Mouse (Mus musculus) lung, postnatal 14 days (tissue): ENCODE data around the gene Fndc5.

Experiments used
- DNase-seq: peaks from one replicate; pipeline ENCODE4 v3.0.0; 2021

The Fndc5 gene

GRCm38 (mm10) chr4:129147552-129148103 lies 10.8 kb downstream of the Fndc5 start:
- no peak for DNase-seq

GRCm38 (mm10) chr4:129149321-129149720 lies 12.5 kb downstream of the Fndc5 start:
- no peak for DNase-seq

DNA sequence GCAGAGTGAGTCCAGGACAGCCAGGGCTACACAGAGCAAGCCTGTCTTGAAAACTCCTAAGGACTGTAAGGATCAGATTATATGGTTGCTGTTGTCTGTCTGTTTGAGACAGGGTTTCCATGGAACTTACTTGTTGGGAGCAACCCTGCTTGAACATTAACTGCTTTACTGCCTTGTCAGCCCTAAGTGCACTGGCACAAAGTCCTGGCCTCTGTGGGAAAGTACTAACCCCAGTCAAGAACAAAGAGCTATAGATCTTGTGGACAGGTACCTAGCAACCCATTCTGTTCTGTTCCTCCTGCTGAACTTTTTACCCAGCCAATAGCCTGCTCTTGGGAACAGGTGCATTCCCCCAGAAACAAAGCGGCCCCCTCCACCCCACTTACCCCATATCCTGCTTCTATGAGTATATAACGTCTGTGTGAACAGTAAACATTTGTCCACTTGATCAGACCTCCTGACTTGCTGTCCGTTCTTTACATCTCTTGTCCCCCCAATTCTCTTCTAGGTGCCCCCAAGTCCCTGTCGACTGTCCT lies 14.5 kb downstream of the Fndc5 start:
- DNase-seq, result no peak

DNA sequence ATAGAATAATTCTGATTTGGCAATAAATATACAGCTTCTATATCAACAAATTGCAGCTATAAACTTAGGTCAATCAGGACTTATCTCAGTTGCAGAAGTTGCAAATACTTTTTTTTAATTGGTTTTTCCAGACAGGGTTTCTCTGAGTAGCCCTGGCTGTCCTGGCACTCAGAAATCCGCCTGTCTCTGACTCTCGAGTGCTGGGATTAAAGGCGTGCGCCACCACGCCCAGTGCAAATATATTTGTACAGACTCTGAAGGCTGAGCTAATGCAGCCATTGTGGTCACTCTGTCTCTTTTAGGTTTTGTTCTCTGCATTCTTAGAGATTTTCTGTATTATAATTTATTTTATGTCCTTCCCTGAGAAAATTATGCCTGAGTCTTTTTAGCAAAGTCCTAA lies 20.7 kb downstream of the Fndc5 start:
- no peak for DNase-seq

GRCm38 (mm10) chr4:129158549-129158948 lies 21.8 kb downstream of the Fndc5 start:
- no peak for DNase-seq

DNA sequence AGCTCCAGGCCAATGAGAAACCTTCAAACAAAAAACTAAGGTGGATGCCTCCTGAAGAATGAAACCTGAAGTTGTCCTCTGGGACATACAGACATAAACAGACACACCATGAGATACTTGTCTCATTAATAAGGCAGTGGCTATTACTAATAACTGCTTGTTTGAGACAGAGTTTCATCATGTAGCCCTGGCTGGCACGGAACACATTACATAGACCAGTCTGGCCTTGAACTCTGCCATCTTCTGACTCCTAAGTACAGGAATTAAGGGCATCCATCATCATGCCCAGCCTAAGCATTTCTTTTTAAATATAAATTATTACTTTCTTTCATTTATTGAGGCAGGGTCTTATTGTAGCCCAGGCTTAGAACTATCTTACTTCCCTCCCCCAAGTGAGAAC lies 24.3 kb downstream of the Fndc5 start:
- DNase-seq, result no peak

DNA sequence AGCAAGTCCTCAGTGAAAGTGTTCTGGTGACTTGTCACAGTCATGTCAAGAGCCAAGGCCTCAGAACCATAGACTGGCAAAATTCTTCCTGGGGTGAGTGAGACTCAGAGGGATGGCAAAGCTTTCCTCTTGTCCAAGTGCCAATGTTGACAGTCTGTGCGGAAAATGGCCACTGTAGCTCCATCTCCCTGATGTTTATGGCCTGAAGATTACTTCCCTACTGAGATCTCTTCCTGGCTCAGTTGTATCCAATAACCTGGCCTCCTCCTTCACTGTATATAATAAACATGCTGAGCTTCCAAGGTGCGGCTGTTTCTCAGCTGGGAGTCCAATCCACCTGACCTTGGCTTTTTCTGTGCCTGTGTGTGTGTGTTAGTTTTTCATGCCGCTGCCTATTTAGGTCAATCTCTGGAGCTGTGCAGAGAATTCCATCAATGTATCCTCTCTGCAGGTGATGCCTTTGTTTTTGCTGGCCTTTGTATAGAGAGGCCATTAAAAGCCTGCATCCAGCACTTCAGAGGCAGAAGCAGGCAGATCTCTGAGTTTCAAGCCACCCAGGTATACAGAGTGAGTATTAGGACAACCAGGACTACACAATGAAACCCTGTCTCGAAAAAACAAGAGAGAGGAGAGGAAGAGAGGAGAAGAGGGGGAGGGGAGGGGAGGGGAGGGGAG lies 24.9 kb downstream of the Fndc5 start:
- DNase-seq, result no peak

GRCm38 (mm10) chr4:129172529-129172928 lies 35.7 kb downstream of the Fndc5 start:
- no peak for DNase-seq

GRCm38 (mm10) chr4:129179560-129179959 lies 42.8 kb downstream of the Fndc5 start:
- no peak for DNase-seq

DNA sequence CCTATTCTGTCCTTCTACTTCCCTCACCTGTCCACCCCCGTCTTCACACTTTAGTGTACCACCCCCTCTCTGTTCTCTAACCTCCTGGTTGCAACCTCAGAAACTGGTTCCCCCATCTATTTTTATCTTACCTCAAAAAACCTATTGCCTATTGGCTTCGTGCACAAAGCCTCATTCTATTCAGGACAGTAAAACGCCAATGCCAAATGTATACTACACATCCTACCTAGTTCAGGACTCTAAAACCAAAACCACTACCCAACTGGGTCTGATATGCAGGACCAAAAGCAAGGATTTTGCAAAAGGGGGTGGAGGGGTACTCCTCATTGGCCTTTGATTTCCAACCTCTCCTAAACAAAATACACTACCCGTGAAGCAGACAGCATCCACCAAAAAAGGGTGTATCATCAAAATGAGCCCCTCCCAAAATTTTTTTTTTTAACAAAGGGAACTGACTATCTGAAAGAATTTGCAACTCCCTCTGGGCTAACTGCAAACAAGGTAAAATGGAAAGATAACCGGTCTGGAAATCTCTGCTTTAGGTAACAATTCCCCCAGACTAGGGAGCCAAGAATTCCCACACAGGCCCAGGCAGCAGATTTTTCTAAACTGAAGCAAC lies 51.4 kb downstream of the Fndc5 start:
- DNase-seq, result no peak

DNA sequence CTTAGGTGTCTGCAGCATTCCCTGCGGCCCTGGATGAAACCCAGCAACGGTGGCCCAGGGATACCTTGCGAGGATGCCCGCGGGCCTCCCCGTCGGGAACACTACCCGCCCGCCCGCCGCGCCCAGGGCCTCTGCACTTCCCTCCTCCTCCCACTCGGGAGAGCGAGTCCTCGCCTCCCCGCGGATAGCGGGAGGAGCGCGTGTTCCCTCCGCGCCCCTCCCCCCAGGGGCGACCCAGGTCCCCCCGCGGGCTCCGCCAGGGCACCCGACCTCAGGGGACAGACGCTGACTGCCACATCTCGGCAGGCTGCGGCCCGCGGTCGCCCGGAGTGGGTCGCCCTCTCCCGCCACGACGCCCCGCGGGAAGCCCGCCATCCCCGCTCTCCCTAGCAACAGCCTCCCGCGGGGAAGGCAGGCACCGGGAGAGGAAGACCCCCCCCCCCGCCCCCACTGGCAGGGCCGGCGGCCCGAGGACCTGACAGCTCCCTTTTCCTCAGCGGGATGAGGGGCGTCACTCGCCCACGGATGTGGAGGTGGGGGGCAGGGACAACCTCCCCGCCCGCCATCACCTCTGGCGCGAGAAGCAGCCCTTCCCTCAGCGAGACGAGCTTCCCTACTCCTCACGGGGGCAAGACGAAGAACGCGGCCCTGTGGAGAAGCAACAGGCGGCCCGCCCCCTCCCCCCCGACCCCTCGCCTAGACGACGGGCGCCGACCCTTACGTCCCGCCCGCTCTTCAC lies 52.2 kb downstream of the Fndc5 start:
- peak; percentile 31 for DNase-seq

GRCm38 (mm10) chr4:129189542-129190519 lies 53.0 kb downstream of the Fndc5 start, which contains the start of the genes S100pbp and Yars:
TSS of gene S100pbp (minus strand) at chr4:129189727.
TSS of gene Yars (plus strand) at chr4:129189760.
- peak; percentile 98 for DNase-seq

DNA sequence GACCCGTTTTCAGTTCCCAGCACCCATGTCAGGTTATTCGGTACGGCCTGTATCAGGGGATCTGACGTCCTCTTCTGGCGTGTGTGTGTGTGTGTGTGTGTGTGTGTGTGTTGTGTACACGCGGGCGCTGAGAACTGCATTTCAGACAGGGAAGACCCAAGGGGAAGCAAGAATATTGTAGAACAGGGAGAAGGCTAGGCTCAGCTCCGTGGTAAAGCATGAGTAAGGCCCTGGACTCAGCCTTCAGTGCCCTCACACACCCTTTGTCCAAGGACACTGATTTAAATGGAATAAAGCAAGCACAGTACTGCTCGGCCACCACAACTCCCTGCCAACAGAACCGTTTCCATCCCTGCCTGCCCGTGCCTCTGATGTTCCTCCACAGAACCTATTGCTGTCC lies 53.7 kb downstream of the Fndc5 start:
- peak; percentile 19 for DNase-seq

GRCm38 (mm10) chr4:129191691-129192090 lies 54.9 kb downstream of the Fndc5 start:
- DNase-seq, result no peak
